Mouse (Mus musculus) neural tube, embryonic 15.5 days (tissue): ENCODE data around the gene Sh3bp5. TPM values are rescaled to one million over a fixed set of nuclear protein-coding genes. Genes with fewer than 3 reads are reported as not detected.

ENCODE experiments used
- ATAC-seq: fragments of 200-750 bp; cut with Nextera tagmentation; 2 replicates; pipeline ENCODE4 v1.8.0; 2017; ENCODE audit warnings: mild to moderate bottlenecking, moderate TSS enrichment, moderate library complexity; ENCODE audit not compliant: low FRiP score
- H3K27ac ChIP-seq: fragments of 300-500 bp; sonication (generic); replicated peaks from 2 replicates; pipeline ENCODE4 v1.5.1; 2015; ENCODE audit warnings: mild to moderate bottlenecking, inconsistent platforms
- H3K27me3 ChIP-seq: fragments of 300-500 bp; sonication (generic); replicated peaks from 2 replicates; pipeline ENCODE4 v1.6.1; 2015; ENCODE audit warnings: inconsistent platforms
- H3K36me3 ChIP-seq: fragments of 300-500 bp; sonication (generic); 2 replicates; pipeline ENCODE4 v1.6.1; 2015; ENCODE audit warnings: inconsistent platforms
- H3K4me1 ChIP-seq: fragments of 300-500 bp; sonication (generic); 2 replicates; pipeline ENCODE4 v1.6.1; 2015; ENCODE audit warnings: inconsistent platforms
- H3K4me2 ChIP-seq: fragments of 300-500 bp; sonication (generic); 2 replicates; pipeline ENCODE4 v1.6.1; 2015; ENCODE audit warnings: inconsistent platforms, mild to moderate bottlenecking, moderate library complexity
- H3K4me3 ChIP-seq: fragments of 300-500 bp; sonication (generic); replicated peaks from 2 replicates; pipeline ENCODE4 v1.5.1; 2015; ENCODE audit warnings: mild to moderate bottlenecking, inconsistent platforms
- H3K9ac ChIP-seq: fragments of 300-500 bp; sonication (generic); replicated peaks from 2 replicates; pipeline ENCODE4 v1.6.1; 2015; ENCODE audit warnings: mild to moderate bottlenecking, inconsistent platforms
- H3K9me3 ChIP-seq: fragments of 300-500 bp; sonication (generic); replicated peaks from 2 replicates; pipeline ENCODE4 v1.6.1; 2016; ENCODE audit warnings: inconsistent platforms
- WGBS: fragments of 180-500 bp; shearing (Covaris S2); methylation state at CpG from one replicate; pipeline ENCODE4 v1.1.7; 2015; ENCODE audit warnings: mixed read lengths; 5-methylcytosine and 5-hydroxymethylcytosine counted together
- polyA plus RNA-seq: library from polyadenylated mRNA; unstranded; fragments of >200 nt; fragmentation: Nextera tagmentation; extraction: Ambion mirVana; gene quantifications from 2 replicates; pipeline ENCODE4 v1.2.1, GENCODE M21; 2015

Gene Sh3bp5
- polyA plus RNA-seq, 1 experiment from 2014 or later = 150 TPM

GRCm38 (mm10) chr14:31397353-31397752 lies 38.5 kb downstream of the Sh3bp5 start:
- ATAC-seq = no peak
- Histone ChIP-seq H3K36me3 (no peaks in the 10 kb centered on the region; the same call in none of the 2 replicates), H3K4me1 (peaks cover 21% of the 10 kb centered on the region), H3K4me3 (no peak overlapping the region), H3K27me3 (no peaks in the 10 kb centered on the region), H3K4me2 (no peak overlapping the region), H3K27ac (no peak overlapping the region), H3K9me3 (no peaks in the 10 kb centered on the region), H3K9ac (no peak overlapping the region)
- 79% methylated on average over 12 of the region's 12 CpGs for WGBS

GRCm38 (mm10) chr14:31396428-31396827 lies 39.5 kb downstream of the Sh3bp5 start:
- peaks cover 17% of the 10 kb centered on the region for H3K4me1 ChIP-seq
- WGBS = 91% methylated on average over 2 of the region's 2 CpGs
- H3K27me3 ChIP-seq = no peaks in the 10 kb centered on the region
- H3K9me3 ChIP-seq = no peaks in the 10 kb centered on the region
- ATAC-seq = no peak
- H3K4me3 ChIP-seq = no peak overlapping the region
- H3K9ac ChIP-seq = no peak overlapping the region
- H3K36me3 ChIP-seq = no peaks in the 10 kb centered on the region; the same call in none of the 2 replicates
- H3K4me2 ChIP-seq = no peak overlapping the region
- H3K27ac ChIP-seq = no peak overlapping the region

GRCm38 (mm10) chr14:31395629-31396199 lies 40.2 kb downstream of the Sh3bp5 start:
- Histone ChIP-seq H3K27ac (no peak overlapping the region), H3K4me2 (no peak overlapping the region), H3K4me3 (no peak overlapping the region), H3K9ac (no peak overlapping the region), H3K4me1 (peaks cover 17% of the 10 kb centered on the region), H3K36me3 (no peaks in the 10 kb centered on the region; the same call in none of the 2 replicates), H3K9me3 (no peaks in the 10 kb centered on the region), H3K27me3 (no peaks in the 10 kb centered on the region)
- ATAC-seq = no peak
- 84% methylated on average over 7 of the region's 7 CpGs for WGBS

GRCm38 (mm10) chr14:31394822-31395532 lies 40.9 kb downstream of the Sh3bp5 start:
- no peak overlapping the region for H3K4me3 ChIP-seq
- H3K9ac ChIP-seq = no peak overlapping the region
- H3K4me1 ChIP-seq = peaks cover 17% of the 10 kb centered on the region
- H3K9me3 ChIP-seq = no peaks in the 10 kb centered on the region
- H3K27me3 ChIP-seq = no peaks in the 10 kb centered on the region
- WGBS = 96% methylated on average over 9 of the region's 9 CpGs
- no peak overlapping the region for H3K27ac ChIP-seq
- ATAC-seq = no peak
- no peaks in the 10 kb centered on the region; the same call in 1 of the 2 replicates for H3K36me3 ChIP-seq
- no peak overlapping the region for H3K4me2 ChIP-seq

- H3K4me3 ChIP-seq = no peak overlapping the region
- H3K9me3 ChIP-seq = no peaks in the 10 kb centered on the region
- no peak overlapping the region for H3K27ac ChIP-seq
- no peak overlapping the region for H3K9ac ChIP-seq
- H3K36me3 ChIP-seq = no peaks in the 10 kb centered on the region; the same call in 1 of the 2 replicates
- no peak for ATAC-seq
- 87% methylated on average over 7 of the region's 7 CpGs for WGBS
- H3K4me2 ChIP-seq = no peak overlapping the region
- H3K27me3 ChIP-seq = no peaks in the 10 kb centered on the region
- H3K4me1 ChIP-seq = peaks cover 11% of the 10 kb centered on the region
Observed at GRCm38 (mm10) chr14:31393936-31394630, 41.8 kb downstream of the Sh3bp5 start.

- no peak overlapping the region for H3K9ac ChIP-seq
- no peak overlapping the region for H3K4me3 ChIP-seq
- H3K36me3 ChIP-seq = no peaks in the 10 kb centered on the region; the same call in 1 of the 2 replicates
- peaks cover 6% of the 10 kb centered on the region for H3K4me1 ChIP-seq
- no peaks in the 10 kb centered on the region for H3K27me3 ChIP-seq
- no peak for ATAC-seq
- H3K4me2 ChIP-seq = no peak overlapping the region
- H3K9me3 ChIP-seq = no peaks in the 10 kb centered on the region
- 74% methylated on average over 3 of the region's 3 CpGs for WGBS
- no peak overlapping the region for H3K27ac ChIP-seq
Observed at GRCm38 (mm10) chr14:31393546-31393890, 42.4 kb downstream of the Sh3bp5 start.

- no peaks in the 10 kb centered on the region for H3K27me3 ChIP-seq
- ATAC-seq = no peak
- no peak overlapping the region for H3K4me3 ChIP-seq
- H3K27ac ChIP-seq = no peak overlapping the region
- no peaks in the 10 kb centered on the region; the same call in 1 of the 2 replicates for H3K36me3 ChIP-seq
- H3K9ac ChIP-seq = no peak overlapping the region
- 66% methylated on average over 8 of the region's 8 CpGs for WGBS
- H3K9me3 ChIP-seq = no peaks in the 10 kb centered on the region
- H3K4me2 ChIP-seq = no peak overlapping the region
- peaks cover 8% of the 10 kb centered on the region for H3K4me1 ChIP-seq
Observed at GRCm38 (mm10) chr14:31392873-31393545, 42.9 kb downstream of the Sh3bp5 start.

- H3K4me3 ChIP-seq = no peak overlapping the region
- H3K4me2 ChIP-seq = no peak overlapping the region
- H3K9ac ChIP-seq = no peak overlapping the region
- H3K27me3 ChIP-seq = no peaks in the 10 kb centered on the region
- 83% methylated on average over 5 of the region's 5 CpGs for WGBS
- H3K27ac ChIP-seq = no peak overlapping the region
- no peak for ATAC-seq
- H3K9me3 ChIP-seq = no peaks in the 10 kb centered on the region
- H3K36me3 ChIP-seq = peaks cover 4% of the 10 kb centered on the region
- H3K4me1 ChIP-seq = peaks cover 15% of the 10 kb centered on the region
Observed at GRCm38 (mm10) chr14:31392300-31392699, 43.6 kb downstream of the Sh3bp5 start.

- no peak overlapping the region for H3K4me3 ChIP-seq
- H3K4me2 ChIP-seq = no peak overlapping the region
- peaks cover 10% of the 10 kb centered on the region for H3K36me3 ChIP-seq
- no peak overlapping the region for H3K9ac ChIP-seq
- H3K4me1 ChIP-seq = peaks cover 39% of the 10 kb centered on the region
- peak overlapping the region; percentile 60; the same call in 1 of the 2 replicates for H3K27ac ChIP-seq
- ATAC-seq = no peak
- H3K27me3 ChIP-seq = no peaks in the 10 kb centered on the region
- 87% methylated on average over 8 of the region's 8 CpGs for WGBS
- no peaks in the 10 kb centered on the region for H3K9me3 ChIP-seq
Observed at GRCm38 (mm10) chr14:31389421-31390147, 46.3 kb downstream of the Sh3bp5 start.

GRCm38 (mm10) chr14:31388086-31388872 lies 47.6 kb downstream of the Sh3bp5 start:
- no peak for ATAC-seq
- WGBS = 66% methylated on average over 13 of the region's 13 CpGs
- H3K27me3 ChIP-seq = no peaks in the 10 kb centered on the region
- no peaks in the 10 kb centered on the region for H3K9me3 ChIP-seq
- no peak overlapping the region for H3K4me3 ChIP-seq
- H3K9ac ChIP-seq = no peak overlapping the region
- peak overlapping the region; percentile 60 for H3K27ac ChIP-seq
- no peak overlapping the region for H3K4me2 ChIP-seq
- H3K36me3 ChIP-seq = peaks cover 10% of the 10 kb centered on the region
- peaks cover 43% of the 10 kb centered on the region for H3K4me1 ChIP-seq
